Mouse (Mus musculus) CD4-positive naive resting alpha-beta T cell, adult 57 days (primary cell): ENCODE results near the gene Krr1. TPM values are rescaled to one million over a fixed set of nuclear protein-coding genes. Genes with fewer than 3 reads are reported as not detected.

Experiments
- total RNA-seq: library from RNA; stranded (reverse); gene quantifications from one replicate; pipeline ENCODE4 v1.2.4, GENCODE M21; 2023

Gene Krr1
- 58.5 TPM for total RNA-seq

GRCm38 (mm10) chr10:111972542-111973361 is at the start of gene Krr1:
TSS of gene Krr1 (plus strand) at chr10:111972664.

GRCm38 (mm10) chr10:112002544-112003215 is 30.2 kb downstream of the Krr1 start, which contains the start of gene Glipr1:
TSS of gene Glipr1 (minus strand) at chr10:112002631.

Other genes with a start within 250 kb of the Krr1 start
- 59.8 TPM for gene Glipr1, start 30.0 kb downstream of the Krr1 start, total RNA-seq
- not detected for gene Glipr1l1, start 87.5 kb downstream of the Krr1 start, total RNA-seq
- not detected for gene Glipr1l2, start 110.7 kb downstream of the Krr1 start, total RNA-seq
- gene Glipr1l3, start 187.7 kb downstream of the Krr1 start, total RNA-seq: not detected
- gene Caps2, start 191.0 kb downstream of the Krr1 start, total RNA-seq: not detected